13 mouse cellular contexts compared by ENCODE assay signal in genomic region chr2:25940503-25940902, GRCm38 (mm10).
"Had no signal": no experiment of that assay in that cellular context is flagged by ENCODE, and none has a peak within 500 bp of the region (broad histone marks: within the 10 kb centered on the region; RNA-seq: fewer than 3 reads in every experiment).

No protein-coding gene starts in this region.

- DNase-seq: kidney, adult 11 months; kidney, adult 9 months; kidney, postnatal 14 days; layer of hippocampus, postnatal 36 days; liver, embryonic 13.5 days; lung, adult 18-20 months; lung, postnatal 36 days; midbrain, embryonic 14.5 days; right cerebral cortex, adult 18-20 months had no signal

- H3K27ac ChIP-seq: limb, embryonic 15.5 days; liver, embryonic 13.5 days; midbrain, embryonic 10.5 days; neural tube, embryonic 15.5 days had no signal

- H3K4me3 ChIP-seq: limb, embryonic 15.5 days; liver, embryonic 13.5 days; midbrain, embryonic 10.5 days; myocyte; neural tube, embryonic 15.5 days had no signal

- H3K4me1 ChIP-seq: limb, embryonic 15.5 days; liver, embryonic 13.5 days; midbrain, embryonic 10.5 days; neural tube, embryonic 15.5 days had no signal

- H3K27me3 ChIP-seq: limb, embryonic 15.5 days; liver, embryonic 13.5 days; neural tube, embryonic 15.5 days had no signal

- H3K9ac ChIP-seq: limb, embryonic 15.5 days; liver, embryonic 13.5 days; neural tube, embryonic 15.5 days had no signal
